Mouse (Mus musculus): ENCODE data around the gene Wt1.

Gene Wt1

GRCm38 (mm10) chr2:105126279-105126678, at the start of gene Wt1:
Gene Wt1, plus strand, starts transcription at chr2:105126529.
- DNase-seq (ENCODE audit: low spot score): peak; percentile 56

GRCm38 (mm10) chr2:105077151-105077550, 49.2 kb upstream of the Wt1 start:
- no peak for DNase-seq (ENCODE audit: low spot score)

- no peak for DNase-seq (ENCODE audit: low spot score)
These were observed 44.0 kb upstream of the Wt1 start for GRCm38 (mm10) chr2:105082256-105082790.

GRCm38 (mm10) chr2:105084035-105084434, 42.3 kb upstream of the Wt1 start:
- no peak for DNase-seq (ENCODE audit: low spot score)

- DNase-seq (ENCODE audit: low spot score): no peak
These were observed 40.2 kb upstream of the Wt1 start for GRCm38 (mm10) chr2:105086081-105086480.

- DNase-seq (ENCODE audit: low spot score): no peak
These were observed 38.3 kb upstream of the Wt1 start for GRCm38 (mm10) chr2:105088005-105088404.

GRCm38 (mm10) chr2:105089083-105089482, 37.2 kb upstream of the Wt1 start:
- DNase-seq (ENCODE audit: low spot score): no peak

GRCm38 (mm10) chr2:105089581-105090508, 36.5 kb upstream of the Wt1 start:
- DNase-seq (ENCODE audit: low spot score): peak; percentile 12

GRCm38 (mm10) chr2:105090991-105091390, 35.3 kb upstream of the Wt1 start:
- DNase-seq (ENCODE audit: low spot score): peak; percentile 28

GRCm38 (mm10) chr2:105091718-105092117, 34.6 kb upstream of the Wt1 start, which contains the start of gene Gm11060:
Gene Gm11060, plus strand, starts transcription at chr2:105092018.
- DNase-seq (ENCODE audit: low spot score): no peak

- no peak for DNase-seq (ENCODE audit: low spot score)
These were observed 28.9 kb upstream of the Wt1 start for GRCm38 (mm10) chr2:105097294-105097953.

GRCm38 (mm10) chr2:105099410-105099809, 26.9 kb upstream of the Wt1 start:
- DNase-seq (ENCODE audit: low spot score): no peak

- DNase-seq (ENCODE audit: low spot score): no peak
These were observed 25.8 kb upstream of the Wt1 start for GRCm38 (mm10) chr2:105100541-105100940.

- peak; percentile 65 for DNase-seq (ENCODE audit: low spot score)
These were observed 17.6 kb upstream of the Wt1 start for GRCm38 (mm10) chr2:105108703-105109158.

GRCm38 (mm10) chr2:105114074-105114473, 12.3 kb upstream of the Wt1 start:
- no peak for DNase-seq (ENCODE audit: low spot score)

GRCm38 (mm10) chr2:105117669-105118068, 8.7 kb upstream of the Wt1 start:
- DNase-seq (ENCODE audit: low spot score): no peak

GRCm38 (mm10) chr2:105122216-105122615, 4.1 kb upstream of the Wt1 start:
- DNase-seq (ENCODE audit: low spot score): no peak

- DNase-seq (ENCODE audit: low spot score): no peak
These were observed 3.4 kb upstream of the Wt1 start for GRCm38 (mm10) chr2:105122886-105123285.

GRCm38 (mm10) chr2:105123431-105123830, 2.9 kb upstream of the Wt1 start:
- DNase-seq (ENCODE audit: low spot score): no peak

GRCm38 (mm10) chr2:105123881-105124280, 2.4 kb upstream of the Wt1 start:
- DNase-seq (ENCODE audit: low spot score): no peak

- DNase-seq (ENCODE audit: low spot score): no peak
These were observed 1.9 kb upstream of the Wt1 start for GRCm38 (mm10) chr2:105124391-105124790.

GRCm38 (mm10) chr2:105125205-105125604, 1.1 kb upstream of the Wt1 start:
- no peak for DNase-seq (ENCODE audit: low spot score)

GRCm38 (mm10) chr2:105125641-105126040, 688 bp upstream of the Wt1 start:
- DNase-seq (ENCODE audit: low spot score): no peak

All from urinary bladder, postnatal 14 days (tissue).